Mouse (Mus musculus): Measurements from ENCODE around the gene Snrpf. TPM values are rescaled to one million over a fixed set of nuclear protein-coding genes. Genes with fewer than 3 reads are reported as not detected.

The Snrpf gene
- total RNA-seq, 1 experiment from 2014 or later, result 27.2 TPM

DNA sequence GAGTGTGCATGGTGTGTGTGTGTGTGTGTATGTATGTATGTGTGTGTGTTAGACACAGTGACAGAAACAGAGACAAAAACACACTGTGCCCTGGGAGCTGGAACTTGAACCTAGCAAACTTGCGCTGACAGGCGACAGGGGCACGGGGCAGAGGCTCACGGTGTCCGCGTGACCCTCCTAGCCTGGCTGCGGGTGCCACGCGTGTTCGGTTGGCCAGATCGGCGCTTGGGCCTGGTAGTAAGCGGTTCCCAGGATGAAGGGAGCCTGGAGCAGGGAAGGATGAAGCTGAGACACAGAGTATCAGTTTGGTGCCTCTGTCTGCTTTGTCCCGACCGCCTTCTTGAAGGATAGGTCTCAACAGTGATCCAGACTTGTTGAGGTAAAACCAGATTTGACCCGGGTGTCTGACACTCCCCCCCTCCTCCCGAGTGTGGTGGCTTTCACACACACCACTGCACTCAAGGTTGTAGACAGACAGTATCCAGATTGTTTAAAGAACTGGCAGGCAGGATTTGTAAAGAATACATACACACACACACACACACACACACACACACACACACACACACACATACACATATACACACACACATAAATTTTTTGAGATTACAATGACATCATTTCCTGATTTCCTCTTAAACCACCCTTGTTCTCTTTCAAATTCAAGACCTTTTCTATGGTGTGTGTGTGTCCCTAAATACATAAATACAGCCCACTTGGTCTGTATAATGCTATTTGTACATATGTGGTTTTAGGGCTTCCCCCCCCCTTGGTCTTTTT is 48.9 kb downstream of the Snrpf start, which contains the start of gene Ccdc38:
TSS of gene Ccdc38 (plus strand) at position 202 of the 780 bp plus-strand sequence.
- peak; percentile 10; the same call in 1 of the 2 replicates for ATAC-seq (ENCODE audit: extremely low read depth, insufficient number of reproducible peaks, low FRiP score, poor library complexity, severe bottlenecking)

DNA sequence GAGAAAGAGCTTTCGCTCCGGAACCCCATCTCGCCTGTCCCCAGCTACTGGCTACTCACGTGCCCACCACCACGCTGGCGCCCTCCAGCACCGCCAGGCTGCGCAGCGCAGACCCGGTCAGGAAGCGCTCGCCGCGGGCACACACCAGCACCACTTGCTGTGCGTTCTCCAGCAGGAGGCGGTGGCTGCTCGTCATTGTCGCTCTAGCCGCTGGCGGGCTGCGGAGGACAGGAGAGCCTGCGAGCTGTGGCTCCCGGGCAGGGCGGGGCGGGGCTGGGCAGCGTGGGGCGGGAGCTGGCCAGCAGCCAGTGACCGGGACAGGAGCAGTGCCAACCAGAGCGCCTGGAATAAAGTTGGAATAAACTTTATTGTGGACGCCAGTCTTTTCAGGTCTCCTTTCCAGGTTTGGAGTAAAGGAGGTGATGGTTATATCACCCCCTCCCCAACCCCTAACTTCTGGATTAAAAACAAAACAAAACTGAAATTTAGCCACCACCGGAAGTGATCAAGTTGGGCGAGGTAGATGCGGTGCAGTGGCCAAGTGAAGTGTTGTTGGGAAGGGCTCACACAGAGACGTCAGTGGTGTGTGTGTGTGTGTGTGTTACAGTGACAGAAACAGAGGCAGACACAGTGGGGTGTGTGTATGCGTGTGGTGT is 49.6 kb downstream of the Snrpf start, which contains the start of gene Amdhd1:
TSS of gene Amdhd1 (minus strand) at position 259 of the 656 bp plus-strand sequence.
- ATAC-seq (ENCODE audit: extremely low read depth, insufficient number of reproducible peaks, low FRiP score, poor library complexity, severe bottlenecking), result peak; percentile 86

DNA sequence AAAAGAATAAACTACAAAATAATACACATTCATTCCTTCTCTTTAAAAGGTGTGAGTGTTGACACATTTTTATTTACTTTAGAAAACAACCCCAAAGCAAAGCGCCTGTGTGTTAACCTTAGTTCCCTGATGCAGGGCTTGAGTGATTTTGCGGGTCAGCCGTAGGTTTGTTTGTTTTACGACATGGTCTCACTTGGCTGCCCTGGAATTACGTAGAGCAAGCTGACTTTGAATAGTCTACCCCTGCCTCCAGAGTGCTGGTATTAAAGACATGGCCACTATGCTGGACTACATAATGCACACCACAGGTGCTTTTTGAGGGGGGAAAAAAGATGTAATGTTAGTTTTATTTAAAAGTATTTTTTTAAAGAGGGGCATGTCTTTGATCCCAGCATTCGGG is 50.7 kb downstream of the Snrpf start:
- no peak for ATAC-seq (ENCODE audit: extremely low read depth, insufficient number of reproducible peaks, low FRiP score, poor library complexity, severe bottlenecking)

DNA sequence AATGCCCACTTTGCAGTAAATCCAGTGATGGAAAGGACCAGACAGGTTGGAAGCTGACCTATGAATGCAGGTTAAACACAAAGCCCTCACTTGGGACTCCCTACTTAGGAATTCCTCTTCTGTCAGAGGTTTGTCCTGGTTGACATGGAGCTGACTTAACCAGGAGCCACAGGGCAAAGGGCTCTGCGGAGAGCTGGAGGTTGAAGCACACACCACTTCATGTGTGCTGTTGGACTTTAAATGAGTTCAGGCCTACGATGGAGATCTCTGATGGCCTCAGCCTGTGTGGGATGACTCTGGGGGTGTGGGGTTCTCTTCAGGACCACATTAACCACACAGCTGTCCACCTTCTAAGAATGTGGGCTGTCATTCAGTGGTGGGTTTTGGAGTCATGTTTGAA is 51.2 kb downstream of the Snrpf start:
- no peak for ATAC-seq (ENCODE audit: extremely low read depth, insufficient number of reproducible peaks, low FRiP score, poor library complexity, severe bottlenecking)

Other genes with a start within 250 kb of the Snrpf start
- gene Lta4h, start 136.3 kb downstream of the Snrpf start, total RNA-seq (2017), result 65.7 and 69.6 TPM in 2 replicates
- gene Hal, start 100.9 kb downstream of the Snrpf start, total RNA-seq (2017), result 0.35 and 0.37 TPM in 2 replicates
- 0.25 TPM in 1 of 2 replicates, not detected in the other for gene Amdhd1, start 49.7 kb downstream of the Snrpf start, total RNA-seq (2017)
- gene Ccdc38, start 49.1 kb downstream of the Snrpf start, total RNA-seq (2017), result not detected in 2 replicates
- not detected in 2 replicates for gene Ntn4, start 51.0 kb upstream of the Snrpf start, total RNA-seq (2017)
- not detected in 2 replicates for gene Usp44, start 241.8 kb upstream of the Snrpf start, total RNA-seq (2017)